Mouse (Mus musculus): ENCODE results near the gene Mc3r.

The Mc3r gene

GRCm38 (mm10) chr2:172299126-172299921 lies 51.0 kb downstream of the Mc3r start:
- DNase-seq (ENCODE audit: low spot score), result no peak

Data from layer of hippocampus, adult 9-10 months (tissue).